Mouse (Mus musculus) testis, adult 2 months (tissue): Measurements from ENCODE around the gene Ptprt. TPM values are rescaled to one million over a fixed set of nuclear protein-coding genes. Genes with fewer than 3 reads are reported as not detected.

Experiments used
- H3K27ac ChIP-seq: fragments of 200-500 bp; 2 replicates; pipeline ENCODE4 v1.5.1; 2012; ENCODE audit warnings: low read depth, low read length; ENCODE audit not compliant: control insufficient read depth, insufficient read depth
- H3K27me3 ChIP-seq: fragments of 200-500 bp; 2 replicates; pipeline ENCODE4 v1.6.1; 2012; ENCODE audit warnings: mild to moderate bottlenecking, low read length, moderate library complexity; ENCODE audit not compliant: control insufficient read depth, insufficient read depth
- H3K36me3 ChIP-seq: fragments of 200-500 bp; 2 replicates; pipeline ENCODE4 v1.6.1; 2012; ENCODE audit warnings: mild to moderate bottlenecking, low read length; ENCODE audit not compliant: control insufficient read depth, insufficient read depth
- H3K4me1 ChIP-seq: fragments of 200-500 bp; 2 replicates; pipeline ENCODE4 v1.6.1; 2012; ENCODE audit warnings: low read length; ENCODE audit not compliant: control insufficient read depth, insufficient read depth
- H3K4me3 ChIP-seq: fragments of 200-500 bp; 2 replicates; pipeline ENCODE4 v1.5.1; 2012; ENCODE audit warnings: low read depth, mild to moderate bottlenecking, low read length, moderate library complexity, mixed read lengths; ENCODE audit not compliant: control insufficient read depth
- CTCF ChIP-seq: fragments of 200-500 bp; IDR thresholded peaks from 2 replicates; pipeline ENCODE4 v1.5.1; 2012; ENCODE audit warnings: low read depth, mild to moderate bottlenecking, inconsistent platforms, low read length, moderate library complexity; ENCODE audit not compliant: control insufficient read depth, insufficient read depth, insufficient replicate concordance
- POLR2A ChIP-seq: fragments of 200-500 bp; IDR thresholded peaks from 2 replicates; pipeline ENCODE4 v1.6.1; 2012; ENCODE audit warnings: low read depth, mild to moderate bottlenecking, inconsistent platforms, low read length, moderate library complexity; ENCODE audit not compliant: control insufficient read depth
- polyA plus RNA-seq: library from polyadenylated mRNA; depleted of rRNA; stranded (reverse); fragments of >200 nt; gene quantifications from 2 replicates; pipeline ENCODE4 v1.2.3, GENCODE M21; 2012

The Ptprt gene
- polyA plus RNA-seq, 1 experiment, result 1.6 TPM

- no peak for TF ChIP-seq CTCF
- TF ChIP-seq POLR2A, result no peak
- Histone ChIP-seq H3K27me3 (no peaks in the 10 kb centered on the region), H3K36me3 (no peaks in the 10 kb centered on the region), H3K27ac (no peak overlapping the region), H3K4me1 (no peaks in the 10 kb centered on the region), H3K4me3 (no peak overlapping the region)
These were observed 162.8 kb downstream of the Ptprt start for GRCm38 (mm10) chr2:162498191-162498590.

GRCm38 (mm10) chr2:162484036-162484435, 176.9 kb downstream of the Ptprt start:
- Histone ChIP-seq H3K27me3 (no peaks in the 10 kb centered on the region), H3K27ac (no peak overlapping the region), H3K36me3 (no peaks in the 10 kb centered on the region), H3K4me1 (no peaks in the 10 kb centered on the region), H3K4me3 (no peak overlapping the region)
- no peak for TF ChIP-seq CTCF
- no peak for TF ChIP-seq POLR2A

GRCm38 (mm10) chr2:162443106-162443505, 217.8 kb downstream of the Ptprt start:
- no peak overlapping the region for H3K27ac ChIP-seq
- no peaks in the 10 kb centered on the region for H3K27me3 ChIP-seq
- no peaks in the 10 kb centered on the region for H3K4me1 ChIP-seq
- H3K36me3 ChIP-seq, result no peaks in the 10 kb centered on the region
- no peak overlapping the region for H3K4me3 ChIP-seq
- TF ChIP-seq CTCF (no peak), POLR2A (no peak)

- no peaks in the 10 kb centered on the region for H3K4me1 ChIP-seq
- no peak overlapping the region for H3K27ac ChIP-seq
- H3K27me3 ChIP-seq, result no peaks in the 10 kb centered on the region
- no peaks in the 10 kb centered on the region for H3K36me3 ChIP-seq
- H3K4me3 ChIP-seq, result no peak overlapping the region
- TF ChIP-seq CTCF (no peak), POLR2A (no peak)
These were observed 224.3 kb downstream of the Ptprt start for GRCm38 (mm10) chr2:162436646-162437045.

- H3K4me1 ChIP-seq, result no peaks in the 10 kb centered on the region
- H3K27ac ChIP-seq, result no peak overlapping the region
- H3K36me3 ChIP-seq, result no peaks in the 10 kb centered on the region
- H3K27me3 ChIP-seq, result no peaks in the 10 kb centered on the region
- H3K4me3 ChIP-seq, result no peak overlapping the region
- no peak for TF ChIP-seq POLR2A
- TF ChIP-seq CTCF, result no peak
These were observed 230.8 kb downstream of the Ptprt start for GRCm38 (mm10) chr2:162430171-162430570.

- no peaks in the 10 kb centered on the region for H3K36me3 ChIP-seq
- H3K4me1 ChIP-seq, result no peaks in the 10 kb centered on the region
- no peaks in the 10 kb centered on the region for H3K27me3 ChIP-seq
- H3K27ac ChIP-seq, result no peak overlapping the region
- TF ChIP-seq CTCF (no peak), POLR2A (no peak)
- no peak overlapping the region for H3K4me3 ChIP-seq
These were observed 234.8 kb downstream of the Ptprt start for GRCm38 (mm10) chr2:162426114-162426513.

- H3K27me3 ChIP-seq, result no peaks in the 10 kb centered on the region
- TF ChIP-seq POLR2A (no peak), CTCF (no peak)
- H3K36me3 ChIP-seq, result no peaks in the 10 kb centered on the region
- H3K27ac ChIP-seq, result no peak overlapping the region
- no peaks in the 10 kb centered on the region for H3K4me1 ChIP-seq
- no peak overlapping the region for H3K4me3 ChIP-seq
These were observed 242.8 kb downstream of the Ptprt start for GRCm38 (mm10) chr2:162418181-162418580.
